Mouse (Mus musculus) MEL (cell line): Measurements from ENCODE around the gene Wnt10a. TPM values are rescaled to one million over a fixed set of nuclear protein-coding genes. Genes with fewer than 3 reads are reported as not detected.

Experiments
- DNase-seq: peaks from one replicate; pipeline ENCODE4 v3.0.0; 2011; ENCODE audit warnings: low read depth, low spot score
- H3K27ac ChIP-seq: 2 replicates; pipeline ENCODE4 v1.5.1; 2012; ENCODE audit warnings: low read depth, mild to moderate bottlenecking, control low read depth, low read length, moderate library complexity; ENCODE audit not compliant: control insufficient read depth
- H3K27me3 ChIP-seq, 2 experiments: fragments of 150-350 bp in 1 of 2; sonication (generic) in 1 of 2; 2 replicates each; pipeline ENCODE4 v1.6.1; 2012; ENCODE audit warnings: low read length in 2 of 2, mild to moderate bottlenecking in 2 of 2, improper control_type of control experiment in 1 of 2, moderate library complexity in 1 of 2; ENCODE audit not compliant: insufficient read depth in 2 of 2, control insufficient read depth in 1 of 2
- H3K36me3 ChIP-seq, 2 experiments: 2 replicates each; pipeline ENCODE4 v1.6.1; 2012 to 2014; ENCODE audit warnings: low read length in 2 of 2, improper control_type of control experiment in 1 of 2, inconsistent platforms in 1 of 2, mild to moderate bottlenecking in 1 of 2; ENCODE audit not compliant: insufficient read depth in 2 of 2, control insufficient read depth in 1 of 2
- H3K4me1 ChIP-seq, 2 experiments: fragments of 150-350 bp in 1 of 2; sonication (generic) in 1 of 2; 2 replicates each; pipeline ENCODE4 v1.6.1; 2012; ENCODE audit warnings: low read length in 2 of 2, improper control_type of control experiment in 1 of 2, mild to moderate bottlenecking in 1 of 2; ENCODE audit not compliant: insufficient read depth in 2 of 2, control insufficient read depth in 1 of 2
- H3K4me3 ChIP-seq, 2 experiments: fragments of 150-350 bp in 1 of 2; sonication (generic) in 1 of 2; 2 replicates each; pipeline ENCODE4 v1.5.1; 2012; ENCODE audit warnings: low read depth in 2 of 2, low read length in 2 of 2, mild to moderate bottlenecking in 2 of 2, moderate library complexity in 2 of 2, control low read depth in 1 of 2, improper control_type of control experiment in 1 of 2; ENCODE audit not compliant: control insufficient read depth in 1 of 2, insufficient read depth in 1 of 2
- H3K79me2 ChIP-seq: 2 replicates; pipeline ENCODE4 v1.6.1; 2012; ENCODE audit warnings: mild to moderate bottlenecking, low read length, moderate library complexity; ENCODE audit not compliant: control insufficient read depth, poor library complexity, insufficient read depth
- H3K9ac ChIP-seq: 2 replicates; pipeline ENCODE4 v1.6.1; 2012; ENCODE audit warnings: low read depth, mild to moderate bottlenecking, control low read depth, low read length, moderate library complexity; ENCODE audit not compliant: control insufficient read depth, poor library complexity, severe bottlenecking
- H3K9me3 ChIP-seq: fragments of 150-350 bp; sonication (generic); replicated peaks from 2 replicates; pipeline ENCODE4 v1.6.1; 2012; ENCODE audit warnings: mild to moderate bottlenecking, low read length, improper control_type of control experiment, moderate library complexity; ENCODE audit not compliant: insufficient read depth
- BHLHE40 ChIP-seq: IDR thresholded peaks from 2 replicates; pipeline ENCODE4 v1.6.1; 2012; ENCODE audit warnings: low read depth, mild to moderate bottlenecking, inconsistent platforms, low read length, improper control_type of control experiment, borderline replicate concordance
- CHD1 ChIP-seq: IDR thresholded peaks from 2 replicates; pipeline ENCODE4 v1.6.1; 2012; ENCODE audit warnings: low read depth, mild to moderate bottlenecking, inconsistent platforms, low read length, improper control_type of control experiment
- CTCF ChIP-seq, 3 experiments: IDR thresholded peaks in 2 of 3; conservative IDR thresholded peaks in 1 of 3; 2 replicates each; pipeline ENCODE4 v1.5.1; 2011 to 2012; ENCODE audit warnings: low read length in 3 of 3, low read depth in 2 of 3, mild to moderate bottlenecking in 2 of 3, improper control_type of control experiment in 1 of 3, inconsistent platforms in 1 of 3, mixed read lengths in 1 of 3, moderate library complexity in 1 of 3; ENCODE audit not compliant: control insufficient read depth in 1 of 3, insufficient read depth in 1 of 3, poor library complexity in 1 of 3, severe bottlenecking in 1 of 3
- ELF1 ChIP-seq: IDR thresholded peaks from 2 replicates; pipeline ENCODE4 v1.6.1; 2014; ENCODE audit warnings: low read depth, mild to moderate bottlenecking, inconsistent platforms, low read length, improper control_type of control experiment, moderate library complexity
- GATA1 ChIP-seq: IDR thresholded peaks from 2 replicates; pipeline ENCODE4 v1.6.1; 2011; ENCODE audit warnings: low read depth, low read length, improper control_type of control experiment
- HCFC1 ChIP-seq: IDR thresholded peaks from 2 replicates; pipeline ENCODE4 v1.6.1; 2012; ENCODE audit warnings: low read depth, mild to moderate bottlenecking, inconsistent platforms, low read length, improper control_type of control experiment, moderate library complexity
- KAT2A ChIP-seq: conservative IDR thresholded peaks from 2 replicates; pipeline ENCODE4 v1.6.1; 2012; ENCODE audit warnings: low read depth, low read length, improper control_type of control experiment, inconsistent platforms
- MAFK ChIP-seq: IDR thresholded peaks from 2 replicates; pipeline ENCODE4 v1.6.1; 2011; ENCODE audit warnings: low read depth, mild to moderate bottlenecking, low read length, improper control_type of control experiment, borderline replicate concordance
- MAZ ChIP-seq: IDR thresholded peaks from 2 replicates; pipeline ENCODE4 v1.6.1; 2012; ENCODE audit warnings: low read depth, mild to moderate bottlenecking, inconsistent platforms, low read length, improper control_type of control experiment
- MEF2A ChIP-seq: IDR thresholded peaks from 2 replicates; pipeline ENCODE4 v1.6.1; 2014; ENCODE audit warnings: low read depth, mild to moderate bottlenecking, inconsistent platforms, low read length, improper control_type of control experiment; ENCODE audit not compliant: poor library complexity, insufficient replicate concordance, severe bottlenecking; ENCODE audit errors: extremely low read depth
- MXI1 ChIP-seq: IDR thresholded peaks from 2 replicates; pipeline ENCODE4 v1.6.1; 2011; ENCODE audit warnings: mild to moderate bottlenecking, low read depth, low read length, improper control_type of control experiment
- POLR2AphosphoS2 ChIP-seq: IDR thresholded peaks from 2 replicates; pipeline ENCODE4 v1.6.1; 2011; ENCODE audit warnings: low read length, improper control_type of control experiment
- RAD21 ChIP-seq: IDR thresholded peaks from 2 replicates; pipeline ENCODE4 v1.6.1; 2011; ENCODE audit warnings: mild to moderate bottlenecking, low read depth, low read length, improper control_type of control experiment
- RCOR1 ChIP-seq: IDR thresholded peaks from 2 replicates; pipeline ENCODE4 v1.6.1; 2012; ENCODE audit warnings: low read depth, mild to moderate bottlenecking, inconsistent platforms, low read length, improper control_type of control experiment
- TBP ChIP-seq: IDR thresholded peaks from 2 replicates; pipeline ENCODE4 v1.8.0; 2011; ENCODE audit warnings: low read depth, low read length, improper control_type of control experiment
- USF1 ChIP-seq: IDR thresholded peaks from 2 replicates; pipeline ENCODE4 v1.6.1; 2014; ENCODE audit warnings: low read depth, mild to moderate bottlenecking, inconsistent platforms, low read length, improper control_type of control experiment, moderate library complexity
- ZC3H11A ChIP-seq: IDR thresholded peaks from 2 replicates; pipeline ENCODE4 v1.6.1; 2012; ENCODE audit warnings: low read depth, mild to moderate bottlenecking, inconsistent platforms, low read length, improper control_type of control experiment
- ZKSCAN1 ChIP-seq: IDR thresholded peaks from 2 replicates; pipeline ENCODE4 v1.6.1; 2012; ENCODE audit warnings: low read depth, mild to moderate bottlenecking, inconsistent platforms, low read length, improper control_type of control experiment, moderate library complexity
- polyA plus RNA-seq, 2 experiments: library from polyadenylated mRNA; stranded (reverse) in 1 of 2; unstranded in 1 of 2; fragments of >175 nt in 1 of 2; fragments of >200 nt in 1 of 2; gene quantifications; 2 replicates each; pipeline versions ENCODE4 v1.2.1 to v1.2.4; 2012; ENCODE audit warnings: low replicate concordance in 2 of 2, low read depth in 1 of 2; ENCODE audit not compliant: insufficient read length in 2 of 2, insufficient read depth in 1 of 2, missing spikeins in 1 of 2
- total RNA-seq: library from RNA; depleted of rRNA; stranded (reverse); fragments of 300-350 nt; gene quantifications from 2 replicates; pipeline ENCODE4 v1.2.3, GENCODE M21; 2012

The Wnt10a gene
- total and polyA plus RNA-seq, 3 experiments, result not detected

- H3K9me3 ChIP-seq, result no peaks in the 10 kb centered on the region
- TF ChIP-seq CHD1 (no peak), BHLHE40 (no peak)
- TF ChIP-seq, all 39 proteins: peak for 0
- no peak overlapping the region for H3K27ac ChIP-seq
- no peak overlapping the region for H3K9ac ChIP-seq
- H3K4me3 ChIP-seq, result no peak overlapping the region
- no peaks in the 10 kb centered on the region for H3K4me1 ChIP-seq
- no peaks in the 10 kb centered on the region for H3K36me3 ChIP-seq
- no peak for DNase-seq
- no peaks in the 10 kb centered on the region for H3K27me3 ChIP-seq
- H3K79me2 ChIP-seq, result no peaks in the 10 kb centered on the region
Observed at GRCm38 (mm10) chr1:74792831-74793660, 1.7 kb downstream of the Wnt10a start.

GRCm38 (mm10) chr1:74794487-74795144 is 3.3 kb downstream of the Wnt10a start:
- Histone ChIP-seq H3K79me2 (no peaks in the 10 kb centered on the region), H3K9me3 (no peaks in the 10 kb centered on the region), H3K4me1 (no peaks in the 10 kb centered on the region), H3K36me3 (no peaks in the 10 kb centered on the region), H3K4me3 (no peak overlapping the region), H3K9ac (no peak overlapping the region), H3K27ac (no peak overlapping the region), H3K27me3 (peaks cover 2% of the 10 kb centered on the region in 2 experiments; a peak in 1 of 4 replicates)
- no peak for TF ChIP-seq ZC3H11A
- no peak for TF ChIP-seq CTCF (IDR thresholded peaks at IDR 0.05 in 2 of 3, conservative IDR thresholded peaks at IDR 0.05 in 1 of 3; ENCODE audit: control insufficient read depth in 1 of 3, insufficient read depth in 1 of 3, low read depth in 2 of 3, low read length in 3 of 3, poor library complexity in 1 of 3, severe bottlenecking in 1 of 3)
- no peak for TF ChIP-seq MAZ
- no peak for TF ChIP-seq POLR2AphosphoS2
- TF ChIP-seq ZKSCAN1, result no peak
- no peak for TF ChIP-seq MEF2A
- TF ChIP-seq MAFK, result no peak
- no peak for DNase-seq

- Histone ChIP-seq H3K27ac (no peak overlapping the region), H3K4me1 (no peaks in the 10 kb centered on the region), H3K9ac (no peak overlapping the region), H3K9me3 (no peaks in the 10 kb centered on the region)
- no peak for TF ChIP-seq KAT2A
- TF ChIP-seq MXI1, result no peak
- no peak for TF ChIP-seq ZC3H11A
- TF ChIP-seq RAD21, result no peak
- no peak for TF ChIP-seq ELF1
- no peak for TF ChIP-seq TBP
- no peak for TF ChIP-seq MEF2A
- TF ChIP-seq RCOR1, result no peak
- TF ChIP-seq BHLHE40, result no peak
- TF ChIP-seq HCFC1, result no peak
- no peak for TF ChIP-seq USF1
- no peak for TF ChIP-seq GATA1
- TF ChIP-seq, all 39 proteins: peak for 0
- DNase-seq, result no peak
- H3K79me2 ChIP-seq, result no peaks in the 10 kb centered on the region
- H3K36me3 ChIP-seq, result no peaks in the 10 kb centered on the region
- peaks cover 2% of the 10 kb centered on the region in 2 experiments; a peak in 1 of 4 replicates for H3K27me3 ChIP-seq
- H3K4me3 ChIP-seq, result no peak overlapping the region
Observed at GRCm38 (mm10) chr1:74795145-74795529, 3.8 kb downstream of the Wnt10a start.
